Mouse (Mus musculus) midbrain, embryonic 11.5 days (tissue): ENCODE results near the gene Pcdh7. TPM values are rescaled to one million over a fixed set of nuclear protein-coding genes. Genes with fewer than 3 reads are reported as not detected.

Experiments used
- ATAC-seq: fragments of 200-750 bp; cut with Nextera tagmentation; 2 replicates; pipeline ENCODE4 v1.8.0; 2017; ENCODE audit warnings: moderate TSS enrichment, moderate library complexity; ENCODE audit not compliant: low FRiP score
- DNase-seq: peaks from one replicate; pipeline ENCODE4 v3.0.0; 2015; ENCODE audit warnings: low spot score; ENCODE audit errors: missing footprints
- H3K27ac ChIP-seq: fragments of 300-500 bp; sonication (generic); 2 replicates; pipeline ENCODE4 v1.5.1; 2014; ENCODE audit warnings: low read depth, low read length
- H3K27me3 ChIP-seq: fragments of 300-500 bp; sonication (generic); 2 replicates; pipeline ENCODE4 v1.6.1; 2014; ENCODE audit warnings: mild to moderate bottlenecking, low read length, moderate library complexity, mixed read lengths; ENCODE audit not compliant: control insufficient read depth, insufficient read depth
- H3K36me3 ChIP-seq: fragments of 300-500 bp; sonication (generic); 2 replicates; pipeline ENCODE4 v1.6.1; 2014; ENCODE audit warnings: mild to moderate bottlenecking, low read length, moderate library complexity, mixed read lengths; ENCODE audit not compliant: control insufficient read depth, insufficient read depth
- H3K4me1 ChIP-seq: fragments of 300-500 bp; sonication (generic); 2 replicates; pipeline ENCODE4 v1.6.1; 2014; ENCODE audit warnings: low read length; ENCODE audit not compliant: control insufficient read depth, insufficient read depth
- H3K4me2 ChIP-seq: fragments of 300-500 bp; sonication (generic); 2 replicates; pipeline ENCODE4 v1.6.1; 2014; ENCODE audit warnings: mild to moderate bottlenecking, moderate library complexity
- H3K4me3 ChIP-seq: fragments of 300-500 bp; sonication (generic); 2 replicates; pipeline ENCODE4 v1.5.1; 2014; ENCODE audit warnings: low read depth, low read length
- H3K9ac ChIP-seq: fragments of 300-500 bp; sonication (generic); 2 replicates; pipeline ENCODE4 v1.6.1; 2014; ENCODE audit warnings: low read length
- H3K9me3 ChIP-seq: fragments of 300-500 bp; sonication (generic); 2 replicates; pipeline ENCODE4 v1.6.1; 2016; ENCODE audit warnings: low read length; ENCODE audit not compliant: control insufficient read depth
- WGBS: fragments of 180-500 bp; shearing (Covaris S2); extraction: QIAGEN DNeasy Blood & Tissue Kit; methylation state at CpG from one replicate; pipeline ENCODE4 v1.1.7; 2014; 5-methylcytosine and 5-hydroxymethylcytosine counted together
- polyA plus RNA-seq: library from polyadenylated mRNA; unstranded; fragments of >200 nt; fragmentation: Nextera tagmentation; extraction: Ambion mirVana; gene quantifications from 2 replicates; pipeline ENCODE4 v1.2.1, GENCODE M21; 2014

Gene Pcdh7
- polyA plus RNA-seq, 1 experiment from 2014 or later: 6.8 TPM

DNA sequence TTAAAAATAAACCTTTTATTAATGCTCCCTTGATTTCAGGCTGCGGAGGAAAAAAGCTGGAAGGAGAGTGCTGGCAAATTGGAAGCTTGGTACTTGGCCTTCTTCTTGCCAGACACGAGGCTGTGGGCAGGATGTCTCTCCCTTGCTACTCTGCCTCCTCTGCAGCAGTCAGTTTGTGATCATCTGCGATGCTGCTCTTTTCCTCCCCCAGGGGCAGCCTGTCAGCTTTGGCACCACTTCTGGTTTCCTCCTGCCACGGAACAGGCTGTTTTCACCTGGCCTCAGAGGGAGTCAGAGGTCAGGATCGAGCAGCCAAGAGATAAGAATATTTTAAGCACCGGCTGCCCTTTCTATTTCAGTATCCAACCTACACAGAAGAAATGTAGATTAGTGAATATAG, 25.2 kb downstream of the Pcdh7 start:
- Histone ChIP-seq H3K4me3 (no peak overlapping the region), H3K27ac (no peak overlapping the region), H3K9me3 (no peaks in the 10 kb centered on the region), H3K4me1 (no peaks in the 10 kb centered on the region), H3K36me3 (no peaks in the 10 kb centered on the region), H3K9ac (no peak overlapping the region), H3K27me3 (no peaks in the 10 kb centered on the region), H3K4me2 (no peak overlapping the region)
- no peak for ATAC-seq
- WGBS: 36% methylated on average over 6 of the region's 6 CpGs
- DNase-seq: no peak

- Histone ChIP-seq H3K27me3 (no peaks in the 10 kb centered on the region), H3K9ac (no peak overlapping the region), H3K4me3 (no peak overlapping the region), H3K27ac (no peak overlapping the region), H3K4me2 (no peak overlapping the region), H3K36me3 (no peaks in the 10 kb centered on the region), H3K9me3 (no peaks in the 10 kb centered on the region), H3K4me1 (no peaks in the 10 kb centered on the region)
- no peak for DNase-seq
- no peak for ATAC-seq
- WGBS: 73% methylated on average over 2 of the region's 2 CpGs
Measured at GRCm38 (mm10) chr5:57743956-57744661, 26.3 kb downstream of the Pcdh7 start.

- no peak for DNase-seq
- WGBS: 86% methylated on average over 1 of the region's 1 CpGs
- Histone ChIP-seq H3K27ac (no peak overlapping the region), H3K27me3 (no peaks in the 10 kb centered on the region), H3K9me3 (no peaks in the 10 kb centered on the region), H3K36me3 (no peaks in the 10 kb centered on the region), H3K4me1 (no peaks in the 10 kb centered on the region), H3K4me3 (no peak overlapping the region), H3K4me2 (no peak overlapping the region), H3K9ac (no peak overlapping the region)
- ATAC-seq: no peak
Measured at GRCm38 (mm10) chr5:57745879-57746278, 28.1 kb downstream of the Pcdh7 start.

DNA sequence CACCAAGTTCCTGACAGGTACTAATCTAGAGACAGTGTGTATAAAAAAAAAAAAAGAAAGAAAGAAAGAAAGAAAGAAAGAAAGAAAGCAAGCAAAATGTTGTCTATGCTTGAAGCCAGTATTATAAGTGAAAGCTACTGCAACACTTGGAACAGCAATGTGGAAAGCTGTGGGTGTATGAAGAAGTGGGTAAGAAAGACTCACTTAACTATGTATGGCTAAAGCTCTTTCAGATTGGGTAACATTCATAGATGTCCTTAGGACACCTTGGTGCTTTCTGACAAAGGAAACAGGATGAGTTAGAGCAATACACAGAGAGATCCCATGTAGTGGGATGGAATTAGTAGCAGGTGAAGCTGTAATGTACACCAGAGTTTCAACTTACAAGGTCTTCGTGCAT, 32.6 kb downstream of the Pcdh7 start:
- Histone ChIP-seq H3K4me1 (no peaks in the 10 kb centered on the region), H3K9ac (no peak overlapping the region), H3K4me2 (no peak overlapping the region), H3K27ac (no peak overlapping the region), H3K36me3 (no peaks in the 10 kb centered on the region), H3K27me3 (no peaks in the 10 kb centered on the region), H3K4me3 (no peak overlapping the region), H3K9me3 (no peaks in the 10 kb centered on the region)
- 85% methylated on average over 1 of the region's 1 CpGs for WGBS
- no peak for ATAC-seq
- no peak for DNase-seq

DNA sequence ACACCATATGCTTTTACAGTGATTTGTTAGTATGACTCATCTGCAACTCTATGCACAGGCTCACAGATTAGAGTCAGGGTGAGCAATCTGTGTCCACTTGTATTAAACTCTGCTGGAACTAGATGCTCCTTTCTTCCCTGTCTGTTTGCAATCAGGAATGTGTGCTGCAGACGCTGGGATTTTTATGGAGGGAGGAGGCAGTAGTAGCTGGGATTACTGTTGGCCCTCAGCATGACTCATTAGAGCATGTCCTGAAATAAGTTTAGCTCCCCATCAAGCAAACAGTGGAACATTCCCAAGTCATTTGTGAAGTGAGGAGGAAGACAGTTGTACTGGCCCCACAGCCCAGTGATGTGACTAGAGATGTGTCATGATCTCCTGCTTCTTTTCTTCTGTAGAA, 38.0 kb downstream of the Pcdh7 start:
- Histone ChIP-seq H3K9ac (no peak overlapping the region), H3K36me3 (no peaks in the 10 kb centered on the region), H3K27ac (no peak overlapping the region), H3K4me2 (no peak overlapping the region), H3K9me3 (no peaks in the 10 kb centered on the region), H3K4me3 (no peak overlapping the region), H3K4me1 (peaks cover 8% of the 10 kb centered on the region), H3K27me3 (no peaks in the 10 kb centered on the region)
- 26% methylated on average over 1 of the region's 1 CpGs for whole genome bisulfite sequencing
- DNase-seq (peak; percentile 77), ATAC-seq (no peak)

GRCm38 (mm10) chr5:57756726-57757424, 39.1 kb downstream of the Pcdh7 start:
- WGBS: 48% methylated on average over 4 of the region's 4 CpGs
- ATAC-seq: peak; percentile 33

GRCm38 (mm10) chr5:57757436-57757898, 39.7 kb downstream of the Pcdh7 start:
- Histone ChIP-seq H3K9me3 (no peaks in the 10 kb centered on the region), H3K9ac (no peak overlapping the region), H3K27ac (no peak overlapping the region), H3K4me1 (peaks cover 8% of the 10 kb centered on the region), H3K4me2 (no peak overlapping the region), H3K4me3 (no peak overlapping the region), H3K36me3 (no peaks in the 10 kb centered on the region), H3K27me3 (no peaks in the 10 kb centered on the region)
- 40% methylated on average over 4 of the region's 4 CpGs for WGBS
- peak; percentile 42; the same call in 1 of the 2 replicates for ATAC-seq
- peak; percentile 81 for DNase-seq

More at GRCm38 (mm10) chr5:57756726-57757424, 39.1 kb downstream of the Pcdh7 start:
- H3K36me3 ChIP-seq: no peaks in the 10 kb centered on the region
- H3K9ac ChIP-seq: no peak overlapping the region
- H3K4me1 ChIP-seq: peaks cover 8% of the 10 kb centered on the region
- DNase-seq: peak; percentile 77
- H3K4me2 ChIP-seq: no peak overlapping the region
- H3K4me3 ChIP-seq: no peak overlapping the region
- no peak overlapping the region for H3K27ac ChIP-seq
- no peaks in the 10 kb centered on the region for H3K9me3 ChIP-seq
- no peaks in the 10 kb centered on the region for H3K27me3 ChIP-seq

- ATAC-seq (no peak), DNase-seq (peak; percentile 56)
- H3K4me3 ChIP-seq: no peak overlapping the region
- no peak overlapping the region for H3K27ac ChIP-seq
- H3K4me2 ChIP-seq: no peak overlapping the region
- no peak overlapping the region for H3K9ac ChIP-seq
- no peaks in the 10 kb centered on the region for H3K27me3 ChIP-seq
- H3K36me3 ChIP-seq: no peaks in the 10 kb centered on the region
- no peaks in the 10 kb centered on the region for H3K9me3 ChIP-seq
- H3K4me1 ChIP-seq: peaks cover 8% of the 10 kb centered on the region
Measured at GRCm38 (mm10) chr5:57758968-57759367, 41.2 kb downstream of the Pcdh7 start.
